Mouse (Mus musculus) liver, embryonic 15.5 days (tissue): Measurements from ENCODE around the gene B4galnt4. TPM values are rescaled to one million over a fixed set of nuclear protein-coding genes. Genes with fewer than 3 reads are reported as not detected.

Experiments used
- ATAC-seq: fragments of 200-750 bp; cut with Nextera tagmentation; 2 replicates; pipeline ENCODE4 v1.8.0; 2017; ENCODE audit warnings: moderate number of reproducible peaks, mild to moderate bottlenecking, moderate library complexity; ENCODE audit not compliant: insufficient read depth
- H3K27ac ChIP-seq: fragments of 300-500 bp; sonication (generic); replicated peaks from 2 replicates; pipeline ENCODE4 v1.5.1; 2015; ENCODE audit warnings: mild to moderate bottlenecking, inconsistent platforms
- H3K27me3 ChIP-seq: fragments of 300-500 bp; sonication (generic); 2 replicates; pipeline ENCODE4 v1.6.1; 2015; ENCODE audit warnings: mild to moderate bottlenecking, inconsistent platforms
- H3K36me3 ChIP-seq: fragments of 300-500 bp; sonication (generic); replicated peaks from 2 replicates; pipeline ENCODE4 v1.6.1; 2015; ENCODE audit warnings: moderate library complexity, mild to moderate bottlenecking, inconsistent platforms
- H3K4me1 ChIP-seq: fragments of 300-500 bp; sonication (generic); replicated peaks from 2 replicates; pipeline ENCODE4 v1.6.1; 2015; ENCODE audit warnings: inconsistent platforms
- H3K4me2 ChIP-seq: fragments of 300-500 bp; sonication (generic); 2 replicates; pipeline ENCODE4 v1.6.1; 2015; ENCODE audit warnings: moderate library complexity, mild to moderate bottlenecking, inconsistent platforms
- H3K4me3 ChIP-seq: fragments of 300-500 bp; sonication (generic); replicated peaks from 2 replicates; pipeline ENCODE4 v1.5.1; 2015; ENCODE audit warnings: mild to moderate bottlenecking, inconsistent platforms
- H3K9ac ChIP-seq: fragments of 300-500 bp; sonication (generic); 2 replicates; pipeline ENCODE4 v1.6.1; 2015; ENCODE audit warnings: moderate library complexity, mild to moderate bottlenecking, inconsistent platforms
- H3K9me3 ChIP-seq: fragments of 300-500 bp; sonication (generic); replicated peaks from 2 replicates; pipeline ENCODE4 v1.6.1; 2016; ENCODE audit warnings: inconsistent platforms
- WGBS: fragments of 180-500 bp; shearing (Covaris S2); methylation state at CpG from one replicate; pipeline ENCODE4 v1.1.7; 2015; ENCODE audit warnings: mixed read lengths; ENCODE audit not compliant: insufficient replicate concordance; 5-methylcytosine and 5-hydroxymethylcytosine counted together
- polyA plus RNA-seq: library from polyadenylated mRNA; unstranded; fragments of >200 nt; fragmentation: Nextera tagmentation; extraction: Ambion mirVana; gene quantifications from 2 replicates; pipeline ENCODE4 v1.2.1, GENCODE M21; 2015

Gene B4galnt4
- polyA plus RNA-seq, 1 experiment from 2014 or later, result 0.45 TPM

- no peak overlapping the region for H3K4me3 ChIP-seq
- no peaks in the 10 kb centered on the region for H3K9me3 ChIP-seq
- no peak for ATAC-seq
Observed at GRCm38 (mm10) chr7:141059929-141060328, 975 bp upstream of the B4galnt4 start.

GRCm38 (mm10) chr7:141061269-141061692, 377 bp downstream of the B4galnt4 start:
- ATAC-seq, result 0 out of 2 replicates have a peak, but pooled peaks have one; percentile 7
- H3K4me3 ChIP-seq, result peak overlapping the region; percentile 48
- peaks cover 83% of the 10 kb centered on the region for H3K27me3 ChIP-seq
- no peak overlapping the region for H3K9ac ChIP-seq
- no peaks in the 10 kb centered on the region for H3K9me3 ChIP-seq
- no peak overlapping the region for H3K27ac ChIP-seq
- peak overlapping the region; percentile 74 for H3K4me2 ChIP-seq
- H3K4me1 ChIP-seq, result peaks cover 37% of the 10 kb centered on the region
- H3K36me3 ChIP-seq, result no peaks in the 10 kb centered on the region
- WGBS, result 4% methylated on average over 37 of the region's 37 CpGs

More at GRCm38 (mm10) chr7:141059929-141060328, 975 bp upstream of the B4galnt4 start:
- Histone ChIP-seq H3K36me3 (no peaks in the 10 kb centered on the region), H3K4me2 (peak overlapping the region; percentile 74), H3K27me3 (peaks cover 85% of the 10 kb centered on the region), H3K27ac (no peak overlapping the region), H3K4me1 (peaks cover 37% of the 10 kb centered on the region), H3K9ac (no peak overlapping the region)
- 51% methylated on average over 2 of the region's 2 CpGs for WGBS

- no peak overlapping the region for H3K4me2 ChIP-seq
- no peak overlapping the region for H3K27ac ChIP-seq
- no peak overlapping the region for H3K9ac ChIP-seq
- no peak overlapping the region for H3K4me3 ChIP-seq
- no peaks in the 10 kb centered on the region for H3K9me3 ChIP-seq
- ATAC-seq, result no peak
- peaks cover 37% of the 10 kb centered on the region for H3K4me1 ChIP-seq
- no peaks in the 10 kb centered on the region for H3K36me3 ChIP-seq
- 25% methylated on average over 7 of the region's 7 CpGs for WGBS
- peaks cover 88% of the 10 kb centered on the region for H3K27me3 ChIP-seq
Observed at GRCm38 (mm10) chr7:141062525-141062924, 1.6 kb downstream of the B4galnt4 start.

- no peak for ATAC-seq
- no peak overlapping the region for H3K27ac ChIP-seq
- WGBS, result 52% methylated on average over 3 of the region's 3 CpGs
- no peak overlapping the region for H3K4me2 ChIP-seq
- no peaks in the 10 kb centered on the region for H3K9me3 ChIP-seq
- no peak overlapping the region for H3K4me3 ChIP-seq
- no peak overlapping the region for H3K9ac ChIP-seq
- peaks cover 37% of the 10 kb centered on the region for H3K4me1 ChIP-seq
- H3K36me3 ChIP-seq, result no peaks in the 10 kb centered on the region
- H3K27me3 ChIP-seq, result peaks cover 89% of the 10 kb centered on the region
Observed at GRCm38 (mm10) chr7:141063353-141063752, 2.4 kb downstream of the B4galnt4 start.

GRCm38 (mm10) chr7:141064175-141064574, 3.3 kb downstream of the B4galnt4 start:
- H3K27me3 ChIP-seq, result peaks cover 88% of the 10 kb centered on the region
- no peak overlapping the region for H3K4me3 ChIP-seq
- 18% methylated on average over 7 of the region's 7 CpGs for WGBS
- no peak overlapping the region for H3K27ac ChIP-seq
- peak; percentile 35 for ATAC-seq
- no peak overlapping the region for H3K9ac ChIP-seq
- peaks cover 37% of the 10 kb centered on the region for H3K4me1 ChIP-seq
- H3K36me3 ChIP-seq, result no peaks in the 10 kb centered on the region
- H3K4me2 ChIP-seq, result peak overlapping the region; percentile 32
- no peaks in the 10 kb centered on the region for H3K9me3 ChIP-seq

GRCm38 (mm10) chr7:141064576-141064975, 3.7 kb downstream of the B4galnt4 start:
- peak overlapping the region; percentile 32 for H3K4me2 ChIP-seq
- H3K27me3 ChIP-seq, result peaks cover 86% of the 10 kb centered on the region
- no peak overlapping the region for H3K4me3 ChIP-seq
- ATAC-seq, result no peak
- H3K9me3 ChIP-seq, result no peaks in the 10 kb centered on the region
- H3K36me3 ChIP-seq, result no peaks in the 10 kb centered on the region
- no peak overlapping the region for H3K9ac ChIP-seq
- H3K4me1 ChIP-seq, result peaks cover 37% of the 10 kb centered on the region
- WGBS, result 56% methylated on average over 7 of the region's 7 CpGs
- H3K27ac ChIP-seq, result no peak overlapping the region

GRCm38 (mm10) chr7:141068351-141068750, 7.4 kb downstream of the B4galnt4 start:
- peaks cover 82% of the 10 kb centered on the region for H3K27me3 ChIP-seq
- WGBS, result 62% methylated on average over 19 of the region's 19 CpGs
- H3K4me3 ChIP-seq, result no peak overlapping the region
- H3K4me1 ChIP-seq, result peaks cover 32% of the 10 kb centered on the region
- no peak overlapping the region for H3K9ac ChIP-seq
- no peak overlapping the region for H3K27ac ChIP-seq
- no peaks in the 10 kb centered on the region for H3K9me3 ChIP-seq
- no peaks in the 10 kb centered on the region for H3K36me3 ChIP-seq
- no peak overlapping the region for H3K4me2 ChIP-seq
- ATAC-seq, result no peak

GRCm38 (mm10) chr7:141070058-141070862, 9.4 kb downstream of the B4galnt4 start:
- no peaks in the 10 kb centered on the region for H3K36me3 ChIP-seq
- peaks cover 17% of the 10 kb centered on the region for H3K4me1 ChIP-seq
- H3K27ac ChIP-seq, result no peak overlapping the region
- H3K4me2 ChIP-seq, result peak overlapping the region; percentile 64
- under 1% methylated on average over 51 of the region's 51 CpGs for WGBS
- H3K9ac ChIP-seq, result no peak overlapping the region
- H3K27me3 ChIP-seq, result peaks cover 74% of the 10 kb centered on the region
- H3K4me3 ChIP-seq, result peak overlapping the region; percentile 40
- no peak for ATAC-seq
- H3K9me3 ChIP-seq, result no peaks in the 10 kb centered on the region

GRCm38 (mm10) chr7:141072017-141072745, 11.3 kb downstream of the B4galnt4 start:
- no peak for ATAC-seq
- Histone ChIP-seq H3K4me1 (peaks cover 17% of the 10 kb centered on the region), H3K27ac (no peak overlapping the region), H3K27me3 (peaks cover 66% of the 10 kb centered on the region), H3K9ac (no peak overlapping the region), H3K9me3 (no peaks in the 10 kb centered on the region), H3K4me2 (no peak overlapping the region), H3K4me3 (no peak overlapping the region), H3K36me3 (no peaks in the 10 kb centered on the region)
- 12% methylated on average over 23 of the region's 23 CpGs for WGBS

GRCm38 (mm10) chr7:141073782-141074181, 12.9 kb downstream of the B4galnt4 start:
- Histone ChIP-seq H3K36me3 (no peaks in the 10 kb centered on the region), H3K4me2 (no peak overlapping the region), H3K4me1 (peaks cover 17% of the 10 kb centered on the region), H3K9me3 (no peaks in the 10 kb centered on the region), H3K27me3 (peaks cover 62% of the 10 kb centered on the region), H3K4me3 (no peak overlapping the region), H3K27ac (no peak overlapping the region), H3K9ac (no peak overlapping the region)
- ATAC-seq, result no peak
- 41% methylated on average over 4 of the region's 4 CpGs for WGBS

- H3K27ac ChIP-seq, result no peak within 1 kb of the TSS
- H3K4me3 ChIP-seq, result no peak within 1 kb of the TSS
- ATAC-seq, result no peak
- no peak within 1 kb of the TSS for H3K9ac ChIP-seq
- no peak within 1 kb of the TSS for H3K4me2 ChIP-seq
- 79% methylated on average over 15 of the region's 15 CpGs for WGBS
- H3K4me1 ChIP-seq, result no peaks in the 10 kb centered on the region
- peaks cover 49% of the 10 kb centered on the region; the same call in 1 of the 2 replicates for H3K27me3 ChIP-seq
- no peaks in the 10 kb centered on the region for H3K36me3 ChIP-seq
- H3K9me3 ChIP-seq, result no peaks in the 10 kb centered on the region
Observed at GRCm38 (mm10) chr7:141077841-141078240, 16.9 kb downstream of the B4galnt4 start, which contains the start of gene Pkp3. Gene Pkp3 (plus strand): TSS chr7:141078218.
